Mouse (Mus musculus): ENCODE data around the gene Syt12.

- TF ChIP-seq CTCF (IDR thresholded peaks at IDR 0.05; ENCODE audit: extremely low read depth, insufficient read depth, insufficient read length, insufficient replicate concordance) (no peak), POLR2A (IDR thresholded peaks at IDR 0.05; ENCODE audit: low read depth, low read length) (no peak)
Measured at GRCm38 (mm10) chr19:4516288-4516687, 39.0 kb upstream of the Syt12 start.

Measured in spleen, adult 2 months (tissue).